Mouse (Mus musculus): Measurements from ENCODE around the gene Pgm5.

- TF ChIP-seq CTCF (IDR thresholded peaks at IDR 0.05; ENCODE audit: low read depth, low read length) (no peak), POLR2A (IDR thresholded peaks at IDR 0.05; ENCODE audit: insufficient read depth, low read length) (no peak), EP300 (IDR thresholded peaks at IDR 0.05; ENCODE audit: insufficient read depth, low read depth, low read length) (no peak)
Measured at GRCm38 (mm10) chr19:24900581-24901220, 39.0 kb upstream of the Pgm5 start, which contains the start of gene Foxd4.

Measured in ES-Bruce4 (cell line).